Mouse (Mus musculus): Measurements from ENCODE around the gene Tmem203.

Tmem203 gene

GRCm38 (mm10) chr2:25263623-25264285, 8.5 kb downstream of the Tmem203 start:
- DNase-seq (ENCODE audit: low spot score), result no peak

GRCm38 (mm10) chr2:25264286-25264660, 9.0 kb downstream of the Tmem203 start:
- DNase-seq (ENCODE audit: low spot score), result no peak

GRCm38 (mm10) chr2:25264851-25265250, 9.6 kb downstream of the Tmem203 start:
- no peak for DNase-seq (ENCODE audit: low spot score)

- DNase-seq (ENCODE audit: low spot score), result no peak
These were observed 10.8 kb downstream of the Tmem203 start for GRCm38 (mm10) chr2:25265897-25266656.

GRCm38 (mm10) chr2:25266720-25267119, 11.5 kb downstream of the Tmem203 start:
- DNase-seq (ENCODE audit: low spot score), result no peak

- DNase-seq (ENCODE audit: low spot score), result no peak
These were observed 12.0 kb downstream of the Tmem203 start for GRCm38 (mm10) chr2:25267241-25267640.

GRCm38 (mm10) chr2:25267746-25268309, 12.6 kb downstream of the Tmem203 start:
- no peak for DNase-seq (ENCODE audit: low spot score)

- peak; percentile 95 for DNase-seq (ENCODE audit: low spot score)
These were observed 16.7 kb downstream of the Tmem203 start, which contains the start of the genes Ssna1 and Anapc2 for GRCm38 (mm10) chr2:25271827-25272511. Gene Ssna1, minus strand, starts transcription at chr2:25272438. Gene Anapc2, plus strand, starts transcription at chr2:25272478.

- DNase-seq (ENCODE audit: low spot score), result no peak
These were observed 17.3 kb downstream of the Tmem203 start for GRCm38 (mm10) chr2:25272515-25272914.

- DNase-seq (ENCODE audit: low spot score), result no peak
These were observed 17.8 kb downstream of the Tmem203 start for GRCm38 (mm10) chr2:25273010-25273409.

- peak; percentile 86 for DNase-seq (ENCODE audit: low spot score)
These were observed 24.0 kb downstream of the Tmem203 start for GRCm38 (mm10) chr2:25278928-25279882.

- DNase-seq (ENCODE audit: low spot score), result no peak
These were observed 30.3 kb downstream of the Tmem203 start for GRCm38 (mm10) chr2:25285551-25285950.

GRCm38 (mm10) chr2:25286314-25286713, 31.1 kb downstream of the Tmem203 start:
- DNase-seq (ENCODE audit: low spot score), result no peak

- DNase-seq (ENCODE audit: low spot score), result no peak
These were observed 31.8 kb downstream of the Tmem203 start for GRCm38 (mm10) chr2:25286837-25287636.

GRCm38 (mm10) chr2:25287927-25288649, 32.8 kb downstream of the Tmem203 start, which contains the start of gene Tmem210:
Gene Tmem210, plus strand, starts transcription at chr2:25288145.
- no peak for DNase-seq (ENCODE audit: low spot score)

- no peak for DNase-seq (ENCODE audit: low spot score)
These were observed 33.6 kb downstream of the Tmem203 start for GRCm38 (mm10) chr2:25288734-25289345.

- no peak for DNase-seq (ENCODE audit: low spot score)
These were observed 34.4 kb downstream of the Tmem203 start, which contains the start of gene Lrrc26 for GRCm38 (mm10) chr2:25289651-25290050. Gene Lrrc26, plus strand, starts transcription at chr2:25289915.

- DNase-seq (ENCODE audit: low spot score), result no peak
These were observed 35.0 kb downstream of the Tmem203 start for GRCm38 (mm10) chr2:25290101-25290815.

- DNase-seq (ENCODE audit: low spot score), result no peak
These were observed 35.5 kb downstream of the Tmem203 start for GRCm38 (mm10) chr2:25290816-25291130.

All from layer of hippocampus, adult 9-10 months (tissue).